Mouse (Mus musculus) embryonic stem cell, embryonic (primary cell): Measurements from ENCODE around the gene Impdh2.

Source experiments
- CTCF ChIA-PET, 4 experiments: fragments of 300-600 bp in 2 of 4; fragments of 350-600 bp in 2 of 4; sonication (Branson Sonifier 250); formaldehyde crosslinking; loops; one replicate each; lab custom pipeline; 2022; ENCODE audit warnings: inconsistent platforms in 2 of 4; lab: Charles Lee
- POLR2A ChIA-PET, 4 experiments: fragments of 300-600 bp in 2 of 4; fragments of 350-600 bp in 2 of 4; sonication (Branson Sonifier 250); formaldehyde crosslinking; loops; one replicate each; lab custom pipeline; 2022; ENCODE audit warnings: antibody characterized with exemption in 4 of 4, inconsistent platforms in 1 of 4; lab: Charles Lee

Impdh2 gene

GRCm38 (mm10) chr9:108611488-108611887 is 51.4 kb downstream of the Impdh2 start:
- POLR2A ChIA-PET = interaction anchor here in 2 of 4 experiments (1.2 to 5.3 kb wide), 9 partner anchors 8 to 76 kb away, joined by 4 to 34 read pairs (median 9); partner anchors contain the start of genes Arih2 (in 1 of the 2), Impdh2 (in 1 of the 2), P4htm (in 1 of the 2) and Wdr6 (in 1 of the 2)
- CTCF ChIA-PET = interaction anchor here in 1 of 4 experiments (1.5 kb wide), 1 partner anchor 42 kb away, joined by 3 read pairs; the partner anchor contains the start of gene Dalrd3
